ENCODE assay signal across 14 mouse cellular contexts in genomic region chr8:109415906-109416305, GRCm38 (mm10).
DNase-seq lines count a peak whose midpoint lies in the region; ATAC-seq lines count a peak whose summit lies in the region.
"Had no signal": no experiment of that assay in that cellular context is flagged by ENCODE, and none has a peak within 500 bp of the region (broad histone marks: within the 10 kb centered on the region; RNA-seq: fewer than 3 reads in every experiment).

No protein-coding gene starts in this region.

- H3K4me1 ChIP-seq in kidney, embryonic 16.5 days (ENCODE audit: insufficient read depth, low read length): peaks cover 10% of the 10 kb centered on the region; the same call in 1 of the 2 replicates
- H3K4me1 ChIP-seq in hindbrain, embryonic 10.5 days (replicated peaks): peaks cover 39% of the 10 kb centered on the region
- peaks cover 37% of the 10 kb centered on the region for H3K4me1 ChIP-seq in midbrain, embryonic 15.5 days
- peaks cover 27% of the 10 kb centered on the region for H3K4me1 ChIP-seq in embryonic facial prominence, embryonic 10.5 days

- H3K9me3 ChIP-seq in kidney, embryonic 16.5 days (ENCODE audit: low read length): no peaks in the 10 kb centered on the region
- no peaks in the 10 kb centered on the region for H3K9me3 ChIP-seq in hindbrain, embryonic 10.5 days
- H3K9me3 ChIP-seq in midbrain, embryonic 15.5 days: no peaks in the 10 kb centered on the region
- no peaks in the 10 kb centered on the region for H3K9me3 ChIP-seq in embryonic facial prominence, embryonic 10.5 days

- H3K9ac ChIP-seq in kidney, embryonic 16.5 days (replicated peaks; ENCODE audit: low read length): no peak overlapping the region
- no peak overlapping the region for H3K9ac ChIP-seq in midbrain, embryonic 15.5 days

- ATAC-seq in kidney, embryonic 16.5 days (ENCODE audit: low FRiP score, low TSS enrichment): no peak
- no peak for ATAC-seq in midbrain, embryonic 15.5 days (replicated peaks)

- WGBS in kidney, embryonic 16.5 days: 49% methylated on average over 11 of the region's 11 CpGs
- WGBS in hindbrain, embryonic 10.5 days: 83% methylated on average over 11 of the region's 11 CpGs
- 42% methylated on average over 11 of the region's 11 CpGs for WGBS in midbrain, embryonic 15.5 days
- 87% methylated on average over 11 of the region's 11 CpGs for WGBS in embryonic facial prominence, embryonic 10.5 days

- no peak for DNase-seq in kidney, adult 11 months
- DNase-seq in cerebellum, adult 9-10 months: peak; percentile 12
- DNase-seq in hindbrain, embryonic 10.5 days (ENCODE audit: low spot score): no peak
- DNase-seq in urinary bladder, postnatal 4 days (ENCODE audit: low spot score in 2 of 2): no peak
- DNase-seq in embryonic facial prominence, embryonic 10.5 days (ENCODE audit: low spot score): no peak
- no peak for DNase-seq in adrenal gland, adult 8-10 months
- DNase-seq: heart, postnatal 10 days; kidney, adult 18-20 months; liver; lung, postnatal 10 days; spleen, adult 18-20 months; thymus, adult 2 months had no signal

- peaks cover 3% of the 10 kb centered on the region; the same call in 1 of the 2 replicates for H3K27me3 ChIP-seq in kidney, embryonic 16.5 days (ENCODE audit: insufficient read depth, low read length)
- H3K27me3 ChIP-seq in hindbrain, embryonic 10.5 days (ENCODE audit: insufficient read depth, poor library complexity, severe bottlenecking): no peaks in the 10 kb centered on the region
- no peaks in the 10 kb centered on the region for H3K27me3 ChIP-seq in midbrain, embryonic 15.5 days (replicated peaks)
- H3K27me3 ChIP-seq in embryonic facial prominence, embryonic 10.5 days (replicated peaks; ENCODE audit: low read depth, poor library complexity, severe bottlenecking): no peaks in the 10 kb centered on the region

- no peak overlapping the region for H3K4me3 ChIP-seq in kidney, embryonic 16.5 days (ENCODE audit: low read length)
- H3K4me3 ChIP-seq in hindbrain, embryonic 10.5 days: no peak overlapping the region
- H3K4me3 ChIP-seq in midbrain, embryonic 15.5 days: no peak overlapping the region
- H3K4me3 ChIP-seq in embryonic facial prominence, embryonic 10.5 days: no peak overlapping the region

- no peaks in the 10 kb centered on the region for H3K36me3 ChIP-seq in kidney, embryonic 16.5 days (ENCODE audit: insufficient read depth, low read length)
- no peaks in the 10 kb centered on the region for H3K36me3 ChIP-seq in hindbrain, embryonic 10.5 days
- H3K36me3 ChIP-seq in midbrain, embryonic 15.5 days (replicated peaks): no peaks in the 10 kb centered on the region
- no peaks in the 10 kb centered on the region for H3K36me3 ChIP-seq in embryonic facial prominence, embryonic 10.5 days (replicated peaks)

- no peak overlapping the region for H3K27ac ChIP-seq in kidney, embryonic 16.5 days (ENCODE audit: low read length)
- H3K27ac ChIP-seq in hindbrain, embryonic 10.5 days: peak overlapping the region; percentile 45; the same call in 1 of the 2 replicates
- peak overlapping the region; percentile 83 for H3K27ac ChIP-seq in midbrain, embryonic 15.5 days
- no peak overlapping the region for H3K27ac ChIP-seq in embryonic facial prominence, embryonic 10.5 days (replicated peaks)

- H3K4me2 ChIP-seq in kidney, embryonic 16.5 days (replicated peaks; ENCODE audit: low read depth, low read length): peak overlapping the region; percentile 24; the same call in 1 of the 2 replicates
- no peak overlapping the region; the same call in 1 of the 2 replicates for H3K4me2 ChIP-seq in midbrain, embryonic 15.5 days

Comparison
In these comparisons a context has a peak if more than half of its experiments do, and no peak if none do; other contexts are left out.
1. H3K27ac ChIP-seq: peak in hindbrain, embryonic 10.5 days (single experiment) and midbrain, embryonic 15.5 days (single experiment); none in kidney, embryonic 16.5 days (single experiment) and embryonic facial prominence, embryonic 10.5 days (single experiment).